Mouse (Mus musculus): ENCODE data around the gene Gm21996.
"Not testable (repeated sequence)": the region's sequence is repeated elsewhere in the genome, so short reads cannot be mapped to it uniquely, and the experiment has no call there.

Gene Gm21996

GRCm38 (mm10) chrY:89745432-89745831 lies at the start of gene Gm21996:
Gene Gm21996, minus strand, starts transcription at chrY:89745532.
- not testable (repeated sequence) for DNase-seq (ENCODE audit: low spot score)
